Mouse (Mus musculus): ENCODE results near the gene March11. TPM values are rescaled to one million over a fixed set of nuclear protein-coding genes. Genes with fewer than 3 reads are reported as not detected.

The March11 gene
- polyA plus RNA-seq, 1 experiment from 2014 or later: 1.9 TPM

DNA sequence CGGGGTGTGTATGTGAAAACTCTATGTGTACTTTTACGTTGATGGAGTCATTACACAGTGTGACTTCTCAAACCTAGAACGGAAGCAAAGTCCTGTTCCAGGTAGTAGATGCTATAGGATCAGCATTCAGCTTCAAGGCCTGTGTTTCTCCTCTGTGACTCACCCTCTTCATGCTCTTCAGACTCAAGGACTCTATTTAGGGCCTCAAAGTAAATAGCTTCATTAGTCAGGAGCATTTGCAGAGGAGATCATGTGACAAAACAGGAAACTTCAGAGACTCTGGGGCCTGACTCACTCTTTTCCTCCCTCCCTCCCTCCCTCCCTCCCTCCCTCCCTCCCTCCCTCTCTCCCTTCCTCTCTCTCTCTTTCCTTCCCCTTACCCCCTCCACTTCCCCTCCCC, 66.1 kb downstream of the March11 start:
- Histone ChIP-seq H3K9me3 (no peaks in the 10 kb centered on the region), H3K4me2 (replicated peaks) (no peak overlapping the region), H3K4me1 (no peaks in the 10 kb centered on the region), H3K9ac (replicated peaks) (no peak overlapping the region), H3K27me3 (no peaks in the 10 kb centered on the region), H3K27ac (replicated peaks) (no peak overlapping the region), H3K4me3 (no peak overlapping the region), H3K36me3 (no peaks in the 10 kb centered on the region)
- 91% methylated on average over 3 of the region's 3 CpGs for WGBS
- no peak for ATAC-seq (ENCODE audit: low FRiP score, low read depth)

GRCm38 (mm10) chr15:26377355-26377754, 68.5 kb downstream of the March11 start:
- Histone ChIP-seq H3K9ac (replicated peaks) (no peak overlapping the region), H3K4me3 (no peak overlapping the region), H3K4me1 (no peaks in the 10 kb centered on the region), H3K36me3 (no peaks in the 10 kb centered on the region), H3K27me3 (no peaks in the 10 kb centered on the region), H3K27ac (replicated peaks) (no peak overlapping the region), H3K9me3 (no peaks in the 10 kb centered on the region), H3K4me2 (replicated peaks) (no peak overlapping the region)
- WGBS: 74% methylated on average over 2 of the region's 2 CpGs
- no peak for ATAC-seq (ENCODE audit: low FRiP score, low read depth)

DNA sequence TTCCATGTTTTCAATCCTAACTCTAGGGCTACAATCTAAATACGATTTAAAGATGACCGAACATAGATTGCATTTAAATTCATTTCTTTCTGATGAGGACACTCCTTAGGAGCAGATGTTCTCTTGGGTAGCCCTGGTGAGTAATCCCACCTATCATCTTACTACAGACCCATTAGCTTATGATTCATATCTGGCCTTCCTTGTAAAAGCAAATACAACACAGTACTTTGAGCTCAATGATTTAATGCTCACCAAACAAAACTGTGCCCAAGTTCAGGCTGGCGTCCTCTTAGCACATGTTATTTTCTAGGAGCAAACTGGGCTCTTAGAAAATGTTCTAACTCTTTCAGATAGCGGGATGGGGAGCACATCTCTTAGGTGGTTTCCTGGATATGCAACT, 70.0 kb downstream of the March11 start:
- Histone ChIP-seq H3K4me3 (no peak overlapping the region), H3K9ac (replicated peaks) (no peak overlapping the region), H3K27me3 (no peaks in the 10 kb centered on the region), H3K9me3 (no peaks in the 10 kb centered on the region), H3K36me3 (no peaks in the 10 kb centered on the region), H3K4me2 (replicated peaks) (no peak overlapping the region), H3K27ac (replicated peaks) (no peak overlapping the region), H3K4me1 (no peaks in the 10 kb centered on the region)
- no peak for ATAC-seq (ENCODE audit: low FRiP score, low read depth)
- WGBS: 94% methylated on average over 4 of the region's 4 CpGs

DNA sequence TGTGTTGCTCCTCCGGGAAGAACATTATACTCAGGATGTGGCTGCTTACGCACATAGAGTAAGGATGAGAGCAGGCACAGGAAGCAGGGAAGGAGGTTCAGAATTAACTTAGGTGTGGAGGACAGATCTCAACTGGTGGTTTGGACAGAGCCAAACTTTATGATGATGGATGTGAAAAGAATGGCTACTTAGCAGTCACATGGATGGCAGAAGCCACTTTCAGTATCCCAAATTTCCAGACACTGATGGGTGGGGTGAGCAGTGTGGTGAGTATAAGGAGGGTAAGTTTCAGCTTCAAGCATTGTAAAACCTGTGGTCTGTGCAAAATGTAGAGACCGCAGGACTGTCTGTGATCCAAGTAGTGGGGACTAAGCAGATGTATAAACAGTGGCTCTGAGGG, 71.0 kb downstream of the March11 start:
- H3K9me3 ChIP-seq: no peaks in the 10 kb centered on the region
- no peak for ATAC-seq (ENCODE audit: low FRiP score, low read depth)
- H3K4me1 ChIP-seq: no peaks in the 10 kb centered on the region
- H3K27ac ChIP-seq (replicated peaks): no peak overlapping the region
- 87% methylated on average over 3 of the region's 3 CpGs for WGBS
- H3K4me2 ChIP-seq (replicated peaks): no peak overlapping the region
- H3K4me3 ChIP-seq: no peak overlapping the region
- no peaks in the 10 kb centered on the region for H3K27me3 ChIP-seq
- H3K36me3 ChIP-seq: no peaks in the 10 kb centered on the region
- no peak overlapping the region for H3K9ac ChIP-seq (replicated peaks)

DNA sequence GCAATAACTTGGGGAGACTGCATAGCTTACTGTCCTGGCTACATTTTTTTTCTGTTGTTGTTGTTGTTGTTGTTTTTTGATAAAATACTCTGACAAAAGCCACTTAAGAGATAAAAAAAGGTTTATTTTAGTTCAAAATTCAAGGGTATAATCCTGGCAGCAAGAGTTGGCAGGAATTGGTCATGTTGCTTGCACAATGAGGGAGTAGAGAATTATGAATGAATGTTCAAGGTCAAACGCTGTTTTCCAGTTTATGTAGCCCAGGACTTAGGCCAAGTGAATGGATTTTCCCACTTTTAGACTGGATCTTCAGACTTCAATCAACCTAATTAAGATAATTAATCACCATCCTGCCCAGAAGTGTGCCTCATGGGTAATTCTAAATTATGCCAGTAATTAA, 72.0 kb downstream of the March11 start:
- Histone ChIP-seq H3K27ac (replicated peaks) (no peak overlapping the region), H3K9ac (replicated peaks) (no peak overlapping the region), H3K36me3 (no peaks in the 10 kb centered on the region), H3K4me1 (no peaks in the 10 kb centered on the region), H3K4me2 (replicated peaks) (no peak overlapping the region), H3K4me3 (no peak overlapping the region), H3K9me3 (no peaks in the 10 kb centered on the region), H3K27me3 (no peaks in the 10 kb centered on the region)
- no peak for ATAC-seq (ENCODE audit: low FRiP score, low read depth)
- 97% methylated on average over 1 of the region's 1 CpGs for WGBS

DNA sequence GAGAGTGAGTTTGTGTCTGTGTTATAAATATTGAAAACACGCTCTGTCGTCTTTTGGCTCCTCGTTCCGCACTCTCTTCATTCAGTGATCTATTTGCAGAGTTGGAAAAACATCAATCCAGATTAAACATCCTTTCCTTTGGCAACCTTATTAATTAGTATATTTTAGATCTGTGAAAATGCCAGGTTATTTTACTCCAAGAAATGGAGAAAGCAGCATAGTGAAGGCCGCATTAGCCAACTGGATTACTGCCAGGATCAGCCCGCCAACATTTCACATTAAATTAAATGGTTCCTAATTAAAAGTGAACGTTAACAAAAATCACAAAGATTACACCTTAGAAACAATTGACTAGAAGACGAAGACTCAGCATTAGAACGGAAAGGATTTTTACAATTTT, 81.2 kb downstream of the March11 start:
- Histone ChIP-seq H3K27me3 (no peaks in the 10 kb centered on the region), H3K4me1 (no peaks in the 10 kb centered on the region), H3K27ac (replicated peaks) (no peak overlapping the region), H3K4me3 (no peak overlapping the region), H3K36me3 (no peaks in the 10 kb centered on the region), H3K9me3 (no peaks in the 10 kb centered on the region), H3K9ac (replicated peaks) (no peak overlapping the region), H3K4me2 (replicated peaks) (no peak overlapping the region)
- 91% methylated on average over 9 of the region's 9 CpGs for WGBS
- no peak for ATAC-seq (ENCODE audit: low FRiP score, low read depth)

DNA sequence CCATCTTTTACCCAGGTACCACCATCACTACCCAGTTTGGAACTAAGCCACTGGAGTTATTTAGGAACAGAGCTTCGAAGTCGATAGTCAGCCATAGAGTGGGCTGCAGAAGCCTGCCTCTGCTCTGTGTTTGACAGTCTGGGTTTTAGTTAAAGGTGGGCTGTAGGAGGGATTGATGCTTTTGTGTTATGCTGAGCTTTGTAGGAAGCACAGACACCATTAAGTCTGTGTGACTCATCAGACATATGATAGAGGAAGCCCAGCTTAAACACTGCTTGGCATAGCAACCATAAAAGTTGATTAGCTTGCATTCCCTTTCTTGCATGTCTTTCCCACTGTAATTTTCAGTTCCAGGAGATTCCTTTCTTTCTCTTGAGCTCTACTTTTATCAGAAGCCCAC, 87.7 kb downstream of the March11 start:
- 99% methylated on average over 2 of the region's 2 CpGs for WGBS
- H3K4me1 ChIP-seq: no peaks in the 10 kb centered on the region
- no peak for ATAC-seq (ENCODE audit: low FRiP score, low read depth)
- H3K4me3 ChIP-seq: no peak overlapping the region
- no peak overlapping the region for H3K4me2 ChIP-seq (replicated peaks)
- no peaks in the 10 kb centered on the region for H3K27me3 ChIP-seq
- no peaks in the 10 kb centered on the region for H3K9me3 ChIP-seq
- H3K36me3 ChIP-seq: no peaks in the 10 kb centered on the region
- H3K9ac ChIP-seq (replicated peaks): no peak overlapping the region
- H3K27ac ChIP-seq (replicated peaks): no peak overlapping the region

- Histone ChIP-seq H3K4me2 (replicated peaks) (no peak overlapping the region), H3K4me1 (no peaks in the 10 kb centered on the region), H3K27ac (replicated peaks) (no peak overlapping the region), H3K9me3 (no peaks in the 10 kb centered on the region), H3K36me3 (no peaks in the 10 kb centered on the region), H3K9ac (replicated peaks) (no peak overlapping the region), H3K27me3 (no peaks in the 10 kb centered on the region), H3K4me3 (no peak overlapping the region)
- 84% methylated on average over 3 of the region's 3 CpGs for WGBS
- no peak for ATAC-seq (ENCODE audit: low FRiP score, low read depth)
These were observed 116.4 kb downstream of the March11 start for GRCm38 (mm10) chr15:26425284-26425683.

DNA sequence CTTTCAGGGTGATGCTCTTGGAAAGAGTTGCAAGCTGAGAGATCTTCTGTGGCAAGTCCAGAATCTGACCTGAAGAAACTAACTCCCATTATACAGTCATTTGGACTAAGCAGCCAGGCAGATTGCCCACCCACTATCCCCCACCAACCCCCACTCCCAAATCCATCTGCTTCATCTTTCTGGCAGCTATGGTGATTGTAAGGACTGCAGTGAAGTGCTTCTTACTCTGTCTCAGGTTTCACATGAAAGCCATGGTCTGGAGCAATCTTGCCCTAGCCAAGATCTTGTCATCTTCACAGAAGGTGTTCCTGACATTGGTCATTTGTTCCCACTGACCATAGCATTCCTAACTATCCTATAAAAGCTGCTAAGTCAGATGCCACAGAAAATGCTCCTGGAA, 117.4 kb downstream of the March11 start:
- Histone ChIP-seq H3K4me1 (no peaks in the 10 kb centered on the region), H3K27me3 (no peaks in the 10 kb centered on the region), H3K4me3 (no peak overlapping the region), H3K27ac (replicated peaks) (no peak overlapping the region), H3K9me3 (no peaks in the 10 kb centered on the region), H3K4me2 (replicated peaks) (no peak overlapping the region), H3K9ac (replicated peaks) (no peak overlapping the region), H3K36me3 (no peaks in the 10 kb centered on the region)
- ATAC-seq (ENCODE audit: low FRiP score, low read depth): no peak

GRCm38 (mm10) chr15:26430565-26430964, 121.7 kb downstream of the March11 start:
- Histone ChIP-seq H3K36me3 (no peaks in the 10 kb centered on the region), H3K4me3 (no peak overlapping the region), H3K27ac (replicated peaks) (no peak overlapping the region), H3K4me1 (no peaks in the 10 kb centered on the region), H3K9me3 (no peaks in the 10 kb centered on the region), H3K4me2 (replicated peaks) (no peak overlapping the region), H3K27me3 (no peaks in the 10 kb centered on the region), H3K9ac (replicated peaks) (no peak overlapping the region)
- WGBS: 79% methylated on average over 2 of the region's 2 CpGs
- no peak for ATAC-seq (ENCODE audit: low FRiP score, low read depth)

- 83% methylated on average over 2 of the region's 2 CpGs for WGBS
These were observed 123.8 kb downstream of the March11 start for GRCm38 (mm10) chr15:26432676-26433075.

DNA sequence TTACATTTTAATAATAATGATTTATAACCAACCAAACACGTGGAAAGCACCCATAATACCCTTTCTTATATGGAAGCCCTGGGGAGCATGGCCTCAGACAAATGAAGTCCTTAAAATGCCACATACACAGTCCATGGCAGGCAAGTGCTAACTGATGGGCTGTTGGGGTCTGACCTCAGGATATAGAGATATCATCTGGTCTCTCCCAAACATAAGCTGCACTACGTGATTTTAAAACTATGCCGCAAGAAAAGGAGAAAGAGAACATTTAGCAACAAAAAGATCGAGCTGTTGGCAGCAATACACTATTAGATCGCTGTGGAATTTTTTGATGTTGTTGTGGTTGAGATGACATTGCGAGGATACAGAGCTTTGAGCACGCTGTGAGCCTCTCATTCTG, 126.9 kb downstream of the March11 start:
- ATAC-seq (ENCODE audit: low FRiP score, low read depth): no peak
- Histone ChIP-seq H3K4me1 (no peaks in the 10 kb centered on the region), H3K27me3 (no peaks in the 10 kb centered on the region), H3K9me3 (no peaks in the 10 kb centered on the region), H3K4me2 (replicated peaks) (no peak overlapping the region), H3K27ac (replicated peaks) (no peak overlapping the region), H3K36me3 (no peaks in the 10 kb centered on the region), H3K4me3 (no peak overlapping the region), H3K9ac (replicated peaks) (no peak overlapping the region)
- WGBS: 91% methylated on average over 7 of the region's 7 CpGs

More at GRCm38 (mm10) chr15:26432676-26433075, 123.8 kb downstream of the March11 start:
- Histone ChIP-seq H3K4me2 (replicated peaks) (no peak overlapping the region), H3K9me3 (no peaks in the 10 kb centered on the region), H3K4me3 (no peak overlapping the region), H3K27me3 (no peaks in the 10 kb centered on the region), H3K36me3 (no peaks in the 10 kb centered on the region), H3K4me1 (no peaks in the 10 kb centered on the region), H3K9ac (replicated peaks) (no peak overlapping the region), H3K27ac (replicated peaks) (no peak overlapping the region)
- ATAC-seq (ENCODE audit: low FRiP score, low read depth): no peak

DNA sequence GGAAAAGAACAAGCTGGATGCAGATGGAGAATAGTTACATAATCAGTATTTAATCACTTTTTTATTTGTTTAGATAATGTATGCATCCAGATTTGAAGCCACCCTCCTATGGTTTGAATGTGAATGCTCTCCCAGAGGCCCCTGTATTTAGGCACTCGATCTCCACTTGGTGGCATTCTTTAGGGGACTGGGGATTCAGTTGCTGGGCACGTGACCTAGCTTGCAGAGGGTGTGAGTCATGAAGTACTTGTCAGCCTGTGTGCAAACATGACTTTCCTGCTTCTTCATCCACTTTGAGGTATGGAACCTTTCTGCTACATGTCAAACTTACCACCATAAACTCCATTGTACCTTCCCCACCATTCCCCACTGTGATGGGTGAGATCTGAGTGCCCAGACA, 128.3 kb downstream of the March11 start:
- Histone ChIP-seq H3K36me3 (no peaks in the 10 kb centered on the region), H3K4me2 (replicated peaks) (no peak overlapping the region), H3K9me3 (no peaks in the 10 kb centered on the region), H3K27me3 (no peaks in the 10 kb centered on the region), H3K27ac (replicated peaks) (no peak overlapping the region), H3K4me1 (no peaks in the 10 kb centered on the region), H3K4me3 (no peak overlapping the region), H3K9ac (replicated peaks) (no peak overlapping the region)
- 48% methylated on average over 2 of the region's 2 CpGs for WGBS
- no peak for ATAC-seq (ENCODE audit: low FRiP score, low read depth)

Measured in midbrain, embryonic 12.5 days (tissue).